15 mouse cellular contexts compared by ENCODE assay signal in genomic region chr13:94263943-94264342, GRCm38 (mm10). TPM values are rescaled to one million over a fixed set of nuclear protein-coding genes. Genes with fewer than 3 reads are reported as not detected.
DNase-seq lines count a peak whose midpoint lies in the region; ATAC-seq and TF ChIP-seq lines count a peak whose summit lies in the region.
"Had no signal": no experiment of that assay in that cellular context is flagged by ENCODE, and none has a peak within 500 bp of the region (broad histone marks: within the 10 kb centered on the region; RNA-seq: fewer than 3 reads in every experiment).

No protein-coding gene starts in this region.

- H3K4me1 ChIP-seq in forebrain, embryonic 16.5 days (replicated peaks; ENCODE audit: control insufficient read depth, insufficient read depth, low read length) = no peaks in the 10 kb centered on the region; the same call in 1 of the 2 replicates
- H3K4me1 ChIP-seq in forebrain, embryonic 11.5 days (replicated peaks; ENCODE audit: control insufficient read depth, insufficient read depth, low read length) = no peaks in the 10 kb centered on the region
- peaks cover 15% of the 10 kb centered on the region for H3K4me1 ChIP-seq in heart, embryonic 15.5 days (replicated peaks)

- no peaks in the 10 kb centered on the region for H3K27me3 ChIP-seq in forebrain, embryonic 16.5 days (replicated peaks; ENCODE audit: control insufficient read depth, insufficient read depth, low read length)
- H3K27me3 ChIP-seq in forebrain, embryonic 11.5 days (ENCODE audit: control insufficient read depth, insufficient read depth, low read length) = no peaks in the 10 kb centered on the region
- no peaks in the 10 kb centered on the region for H3K27me3 ChIP-seq in heart, embryonic 15.5 days
- no peaks in the 10 kb centered on the region for H3K27me3 ChIP-seq in myocyte (ENCODE audit: control insufficient read depth, insufficient read depth, insufficient read length)
- H3K27me3 ChIP-seq: embryonic facial prominence, embryonic 13.5 days; limb, embryonic 12.5 days; midbrain, embryonic 12.5 days had no signal

- H3K36me3 ChIP-seq in forebrain, embryonic 16.5 days (ENCODE audit: control insufficient read depth, insufficient read depth) = no peaks in the 10 kb centered on the region
- H3K36me3 ChIP-seq in forebrain, embryonic 11.5 days (ENCODE audit: control insufficient read depth, insufficient read depth, low read length) = no peaks in the 10 kb centered on the region
- no peaks in the 10 kb centered on the region for H3K36me3 ChIP-seq in heart, embryonic 15.5 days
- no peaks in the 10 kb centered on the region for H3K36me3 ChIP-seq in myocyte (ENCODE audit: control insufficient read depth, insufficient read depth)
- H3K36me3 ChIP-seq: embryonic facial prominence, embryonic 13.5 days; limb, embryonic 12.5 days; midbrain, embryonic 12.5 days had no signal

- WGBS in forebrain, embryonic 16.5 days = 85% methylated on average over 5 of the region's 5 CpGs
- WGBS in forebrain, embryonic 11.5 days = 88% methylated on average over 5 of the region's 5 CpGs
- 40% methylated on average over 5 of the region's 5 CpGs for WGBS in heart, embryonic 15.5 days

- no peak overlapping the region for H3ac ChIP-seq in myocyte (ENCODE audit: control insufficient read depth, insufficient read length)

- TF ChIP-seq POLR2A in myocyte (IDR thresholded peaks at IDR 0.05; ENCODE audit: insufficient read length, low read depth) = no peak

- ATAC-seq in forebrain, embryonic 16.5 days = peak; percentile 16; the same call in 1 of the 2 replicates
- no peak for ATAC-seq in forebrain, embryonic 11.5 days (replicated peaks; ENCODE audit: low FRiP score)
- ATAC-seq in heart, embryonic 15.5 days (replicated peaks; ENCODE audit: insufficient number of reproducible peaks, insufficient read depth, low FRiP score, low read depth) = peak; percentile 39; the same call in 1 of the 2 replicates

- no peak overlapping the region for H3K9ac ChIP-seq in forebrain, embryonic 16.5 days (replicated peaks; ENCODE audit: low read depth, low read length)
- no peak overlapping the region for H3K9ac ChIP-seq in forebrain, embryonic 11.5 days (ENCODE audit: low read length)
- H3K9ac ChIP-seq in heart, embryonic 15.5 days = no peak overlapping the region
- H3K9ac ChIP-seq: embryonic facial prominence, embryonic 13.5 days; limb, embryonic 12.5 days; midbrain, embryonic 12.5 days had no signal

- DNase-seq in forebrain, embryonic 11.5 days (ENCODE audit: low spot score) = no peak
- peak; percentile 52 for DNase-seq in right cerebral cortex, adult 18-20 months
- DNase-seq in right cerebral cortex, postnatal 14 days = no peak
- no peak for DNase-seq in cerebellum, postnatal 14 days
- no peak for DNase-seq in frontal cortex, postnatal 25 days (ENCODE audit: low spot score in 2 of 2)
- DNase-seq: gastrocnemius, postnatal 36 days; kidney, adult 2 months; retina, postnatal 1 day; thymus, adult 2 months had no signal

- H3K79me2 ChIP-seq in myocyte (ENCODE audit: control insufficient read depth, insufficient read depth) = no peaks in the 10 kb centered on the region

- no peak overlapping the region for H3K27ac ChIP-seq in forebrain, embryonic 16.5 days (ENCODE audit: low read length)
- no peak overlapping the region for H3K27ac ChIP-seq in forebrain, embryonic 11.5 days (ENCODE audit: low read depth, low read length)
- H3K27ac ChIP-seq in heart, embryonic 15.5 days = no peak overlapping the region
- H3K27ac ChIP-seq: embryonic facial prominence, embryonic 13.5 days; limb, embryonic 12.5 days; midbrain, embryonic 12.5 days had no signal

- H3K4me3 ChIP-seq in forebrain, embryonic 16.5 days (replicated peaks; ENCODE audit: low read length) = no peak overlapping the region
- H3K4me3 ChIP-seq in forebrain, embryonic 11.5 days (ENCODE audit: low read depth, low read length) = no peak overlapping the region
- H3K4me3 ChIP-seq in heart, embryonic 15.5 days = no peak overlapping the region
- no peak overlapping the region for H3K4me3 ChIP-seq in myocyte
- H3K4me3 ChIP-seq: embryonic facial prominence, embryonic 13.5 days; limb, embryonic 12.5 days; midbrain, embryonic 12.5 days had no signal

- no peak overlapping the region for H3K4me2 ChIP-seq in forebrain, embryonic 16.5 days (ENCODE audit: low read length)
- no peak overlapping the region for H3K4me2 ChIP-seq in forebrain, embryonic 11.5 days (ENCODE audit: low read depth, low read length, severe bottlenecking)
- H3K4me2 ChIP-seq in heart, embryonic 15.5 days = no peak overlapping the region
- peak overlapping the region; percentile 53 for H3K4me2 ChIP-seq in myocyte (ENCODE audit: low read depth)
- H3K4me2 ChIP-seq: embryonic facial prominence, embryonic 13.5 days; limb, embryonic 12.5 days; midbrain, embryonic 12.5 days had no signal

- H3K9me3 ChIP-seq in forebrain, embryonic 16.5 days (ENCODE audit: control insufficient read depth, low read length) = no peaks in the 10 kb centered on the region
- no peaks in the 10 kb centered on the region for H3K9me3 ChIP-seq in forebrain, embryonic 11.5 days (ENCODE audit: control insufficient read depth, low read length)
- no peaks in the 10 kb centered on the region for H3K9me3 ChIP-seq in heart, embryonic 15.5 days (replicated peaks)
- H3K9me3 ChIP-seq: embryonic facial prominence, embryonic 13.5 days; limb, embryonic 12.5 days; midbrain, embryonic 12.5 days had no signal

TF ChIP-seq in myocyte, 11 proteins besides CTCF, POLR2A, EP300 and RAD21:
- TF ChIP-seq TCF3 (IDR thresholded peaks at IDR 0.05; ENCODE audit: insufficient read length, low read depth) (no peak), CEBPB (IDR thresholded peaks at IDR 0.05; ENCODE audit: insufficient read depth, poor library complexity, severe bottlenecking) (no peak), POLR2AphosphoS2 (IDR thresholded peaks at IDR 0.05; ENCODE audit: insufficient read length, low read depth) (no peak), USF1 (IDR thresholded peaks at IDR 0.05; ENCODE audit: low read depth) (no peak), E2F4 (IDR thresholded peaks at IDR 0.05; ENCODE audit: insufficient read depth) (no peak), REST (IDR thresholded peaks at IDR 0.05; ENCODE audit: insufficient read depth, insufficient read length) (no peak), MAX (IDR thresholded peaks at IDR 0.05; ENCODE audit: low read depth) (no peak), MYOD1 (IDR thresholded peaks at IDR 0.05; ENCODE audit: control insufficient read depth in 1 of 3, insufficient read length in 2 of 3, low read depth in 2 of 3) (no peak), TCF12 (IDR thresholded peaks at IDR 0.05; ENCODE audit: insufficient read depth, poor library complexity, severe bottlenecking) (no peak), MYOG (IDR thresholded peaks at IDR 0.05; ENCODE audit: control insufficient read depth in 1 of 3, insufficient read depth in 1 of 3, insufficient read length in 2 of 3, low read depth in 2 of 3) (no peak), SRF (IDR thresholded peaks at IDR 0.05; ENCODE audit: control insufficient read depth, insufficient read length, low read depth) (no peak)
TF ChIP-seq in myocyte: peak in this region for 0.

RNA-seq across cellular contexts. Expression of gene Scamp1, which starts 21.7 kb away (rescaled TPM):
- polyA plus RNA-seq in forebrain, embryonic 16.5 days (2015; fragmentation: Nextera tagmentation; extraction: Ambion mirVana) = 120 and 132 TPM in 2 replicates
- 36.1 and 39.7 TPM in 2 replicates for polyA plus RNA-seq in forebrain, embryonic 11.5 days (2014; fragmentation: Nextera tagmentation; extraction: Ambion mirVana)
- polyA plus RNA-seq in heart, embryonic 15.5 days (2015; fragmentation: Nextera tagmentation; extraction: Ambion mirVana) = 20.8 and 23.0 TPM in 2 replicates
- 9.1 TPM for polyA plus RNA-seq in myocyte (2012; fragmentation: generic; extraction: Trizol)
